Mouse (Mus musculus): ENCODE results near the gene Sp2.

The Sp2 gene

GRCm38 (mm10) chr11:96906431-96907161 lies 76.2 kb downstream of the Sp2 start:
- DNase-seq, result no peak
